Mouse (Mus musculus): ENCODE results near the gene Ntrk3. TPM values are rescaled to one million over a fixed set of nuclear protein-coding genes. Genes with fewer than 3 reads are reported as not detected.
A peak's percentile ranks its signal among the peaks of the same experiment; 100 is the strongest.

Ntrk3 gene
- polyA plus RNA-seq, 1 experiment from 2014 or later: 27.0 TPM

- Histone ChIP-seq H3K36me3 (ENCODE audit: control insufficient read depth, insufficient read depth, low read length) (no peaks in the 10 kb centered on the region), H3K9ac (replicated peaks; ENCODE audit: low read length) (no peak overlapping the region), H3K4me1 (ENCODE audit: control insufficient read depth, insufficient read depth, low read length) (no peaks in the 10 kb centered on the region), H3K9me3 (ENCODE audit: control insufficient read depth, low read length) (no peaks in the 10 kb centered on the region), H3K4me2 (ENCODE audit: low read length) (no peak overlapping the region), H3K27ac (replicated peaks; ENCODE audit: low read depth, low read length) (no peak overlapping the region), H3K27me3 (ENCODE audit: control insufficient read depth, insufficient read depth, low read length) (no peaks in the 10 kb centered on the region), H3K4me3 (replicated peaks; ENCODE audit: low read depth, low read length) (no peak overlapping the region)
- ATAC-seq (ENCODE audit: low FRiP score, low TSS enrichment) (no peak), DNase-seq (no peak)
- 81% methylated on average over 2 of the region's 2 CpGs for whole genome bisulfite sequencing
Measured at GRCm38 (mm10) chr7:78378306-78378705, 359.5 kb downstream of the Ntrk3 start.

- Histone ChIP-seq H3K4me1 (ENCODE audit: control insufficient read depth, insufficient read depth, low read length) (no peaks in the 10 kb centered on the region), H3K4me3 (replicated peaks; ENCODE audit: low read depth, low read length) (no peak overlapping the region), H3K27me3 (ENCODE audit: control insufficient read depth, insufficient read depth, low read length) (no peaks in the 10 kb centered on the region), H3K27ac (replicated peaks; ENCODE audit: low read depth, low read length) (no peak overlapping the region), H3K4me2 (ENCODE audit: low read length) (no peak overlapping the region), H3K9ac (replicated peaks; ENCODE audit: low read length) (no peak overlapping the region), H3K36me3 (ENCODE audit: control insufficient read depth, insufficient read depth, low read length) (no peaks in the 10 kb centered on the region), H3K9me3 (ENCODE audit: control insufficient read depth, low read length) (no peaks in the 10 kb centered on the region)
- DNase-seq (no peak), ATAC-seq (ENCODE audit: low FRiP score, low TSS enrichment) (no peak)
- 71% methylated on average over 4 of the region's 4 CpGs for WGBS
Measured at GRCm38 (mm10) chr7:78376875-78377274, 360.9 kb downstream of the Ntrk3 start.

- peak; percentile 51 for DNase-seq
- no peak overlapping the region for H3K4me2 ChIP-seq (ENCODE audit: low read length)
- H3K27ac ChIP-seq (replicated peaks; ENCODE audit: low read depth, low read length): peak overlapping the region; percentile 41; the same call in 1 of the 2 replicates
- H3K9me3 ChIP-seq (ENCODE audit: control insufficient read depth, low read length): no peaks in the 10 kb centered on the region
- H3K27me3 ChIP-seq (ENCODE audit: control insufficient read depth, insufficient read depth, low read length): no peaks in the 10 kb centered on the region
- peaks cover 6% of the 10 kb centered on the region; the same call in 1 of the 2 replicates for H3K4me1 ChIP-seq (ENCODE audit: control insufficient read depth, insufficient read depth, low read length)
- ATAC-seq (ENCODE audit: low FRiP score, low TSS enrichment): no peak
- no peaks in the 10 kb centered on the region for H3K36me3 ChIP-seq (ENCODE audit: control insufficient read depth, insufficient read depth, low read length)
- no peak overlapping the region for H3K9ac ChIP-seq (replicated peaks; ENCODE audit: low read length)
- 49% methylated on average over 8 of the region's 8 CpGs for WGBS
- H3K4me3 ChIP-seq (replicated peaks; ENCODE audit: low read depth, low read length): no peak overlapping the region
Measured at GRCm38 (mm10) chr7:78361341-78362309, 376.2 kb downstream of the Ntrk3 start.

GRCm38 (mm10) chr7:78347464-78347863 is 390.3 kb downstream of the Ntrk3 start:
- no peaks in the 10 kb centered on the region for H3K9me3 ChIP-seq (ENCODE audit: control insufficient read depth, low read length)
- DNase-seq (no peak), ATAC-seq (ENCODE audit: low FRiP score, low TSS enrichment) (no peak)
- no peak overlapping the region for H3K4me2 ChIP-seq (ENCODE audit: low read length)
- no peak overlapping the region for H3K4me3 ChIP-seq (replicated peaks; ENCODE audit: low read depth, low read length)
- H3K27ac ChIP-seq (replicated peaks; ENCODE audit: low read depth, low read length): no peak overlapping the region
- H3K27me3 ChIP-seq (ENCODE audit: control insufficient read depth, insufficient read depth, low read length): no peaks in the 10 kb centered on the region
- no peak overlapping the region for H3K9ac ChIP-seq (replicated peaks; ENCODE audit: low read length)
- H3K36me3 ChIP-seq (ENCODE audit: control insufficient read depth, insufficient read depth, low read length): no peaks in the 10 kb centered on the region
- no peaks in the 10 kb centered on the region for H3K4me1 ChIP-seq (ENCODE audit: control insufficient read depth, insufficient read depth, low read length)
- 80% methylated on average over 5 of the region's 5 CpGs for WGBS

- no peak overlapping the region for H3K4me2 ChIP-seq (ENCODE audit: low read length)
- H3K36me3 ChIP-seq (ENCODE audit: control insufficient read depth, insufficient read depth, low read length): no peaks in the 10 kb centered on the region
- DNase-seq: no peak
- no peak overlapping the region for H3K27ac ChIP-seq (replicated peaks; ENCODE audit: low read depth, low read length)
- no peaks in the 10 kb centered on the region for H3K27me3 ChIP-seq (ENCODE audit: control insufficient read depth, insufficient read depth, low read length)
- ATAC-seq (ENCODE audit: low FRiP score, low TSS enrichment): no peak
- H3K4me1 ChIP-seq (ENCODE audit: control insufficient read depth, insufficient read depth, low read length): no peaks in the 10 kb centered on the region
- no peak overlapping the region for H3K9ac ChIP-seq (replicated peaks; ENCODE audit: low read length)
- H3K4me3 ChIP-seq (replicated peaks; ENCODE audit: low read depth, low read length): no peak overlapping the region
- H3K9me3 ChIP-seq (ENCODE audit: control insufficient read depth, low read length): no peaks in the 10 kb centered on the region
Measured at GRCm38 (mm10) chr7:78333422-78333821, 404.4 kb downstream of the Ntrk3 start.

- Histone ChIP-seq H3K4me3 (replicated peaks; ENCODE audit: low read depth, low read length) (no peak overlapping the region), H3K4me2 (ENCODE audit: low read length) (no peak overlapping the region), H3K27me3 (ENCODE audit: control insufficient read depth, insufficient read depth, low read length) (no peaks in the 10 kb centered on the region), H3K36me3 (ENCODE audit: control insufficient read depth, insufficient read depth, low read length) (no peaks in the 10 kb centered on the region), H3K9me3 (ENCODE audit: control insufficient read depth, low read length) (no peaks in the 10 kb centered on the region), H3K27ac (replicated peaks; ENCODE audit: low read depth, low read length) (no peak overlapping the region), H3K9ac (replicated peaks; ENCODE audit: low read length) (no peak overlapping the region), H3K4me1 (ENCODE audit: control insufficient read depth, insufficient read depth, low read length) (no peaks in the 10 kb centered on the region)
- WGBS: 87% methylated on average over 2 of the region's 2 CpGs
- ATAC-seq (ENCODE audit: low FRiP score, low TSS enrichment) (no peak), DNase-seq (no peak)
Measured at GRCm38 (mm10) chr7:78328301-78328700, 409.5 kb downstream of the Ntrk3 start.

- Histone ChIP-seq H3K9ac (replicated peaks; ENCODE audit: low read length) (no peak overlapping the region), H3K4me1 (ENCODE audit: control insufficient read depth, insufficient read depth, low read length) (no peaks in the 10 kb centered on the region), H3K4me2 (ENCODE audit: low read length) (no peak overlapping the region), H3K27ac (replicated peaks; ENCODE audit: low read depth, low read length) (no peak overlapping the region), H3K27me3 (ENCODE audit: control insufficient read depth, insufficient read depth, low read length) (no peaks in the 10 kb centered on the region), H3K4me3 (replicated peaks; ENCODE audit: low read depth, low read length) (no peak overlapping the region), H3K36me3 (ENCODE audit: control insufficient read depth, insufficient read depth, low read length) (no peaks in the 10 kb centered on the region), H3K9me3 (ENCODE audit: control insufficient read depth, low read length) (no peaks in the 10 kb centered on the region)
- WGBS: 84% methylated on average over 3 of the region's 3 CpGs
- no peak for ATAC-seq (ENCODE audit: low FRiP score, low TSS enrichment)
- no peak for DNase-seq
Measured at GRCm38 (mm10) chr7:78326185-78326584, 411.6 kb downstream of the Ntrk3 start.

- Histone ChIP-seq H3K9ac (replicated peaks; ENCODE audit: low read length) (no peak overlapping the region), H3K9me3 (ENCODE audit: control insufficient read depth, low read length) (no peaks in the 10 kb centered on the region), H3K36me3 (ENCODE audit: control insufficient read depth, insufficient read depth, low read length) (no peaks in the 10 kb centered on the region), H3K27ac (replicated peaks; ENCODE audit: low read depth, low read length) (no peak overlapping the region), H3K4me1 (ENCODE audit: control insufficient read depth, insufficient read depth, low read length) (no peaks in the 10 kb centered on the region), H3K4me3 (replicated peaks; ENCODE audit: low read depth, low read length) (no peak overlapping the region), H3K4me2 (ENCODE audit: low read length) (no peak overlapping the region), H3K27me3 (ENCODE audit: control insufficient read depth, insufficient read depth, low read length) (no peaks in the 10 kb centered on the region)
- ATAC-seq (ENCODE audit: low FRiP score, low TSS enrichment) (no peak), DNase-seq (no peak)
- WGBS: 88% methylated on average over 4 of the region's 4 CpGs
Measured at GRCm38 (mm10) chr7:78318640-78319039, 419.2 kb downstream of the Ntrk3 start.

GRCm38 (mm10) chr7:78305770-78306169 is 432.0 kb downstream of the Ntrk3 start:
- WGBS: 79% methylated on average over 1 of the region's 1 CpGs
- ATAC-seq (ENCODE audit: low FRiP score, low TSS enrichment): no peak
- H3K9me3 ChIP-seq (ENCODE audit: control insufficient read depth, low read length): peaks cover 25% of the 10 kb centered on the region

More at GRCm38 (mm10) chr7:78305770-78306169, 432.0 kb downstream of the Ntrk3 start:
- Histone ChIP-seq H3K4me1 (ENCODE audit: control insufficient read depth, insufficient read depth, low read length) (no peaks in the 10 kb centered on the region), H3K36me3 (ENCODE audit: control insufficient read depth, insufficient read depth, low read length) (no peaks in the 10 kb centered on the region), H3K4me3 (replicated peaks; ENCODE audit: low read depth, low read length) (no peak overlapping the region), H3K27ac (replicated peaks; ENCODE audit: low read depth, low read length) (no peak overlapping the region), H3K4me2 (ENCODE audit: low read length) (no peak overlapping the region), H3K9ac (replicated peaks; ENCODE audit: low read length) (no peak overlapping the region), H3K27me3 (ENCODE audit: control insufficient read depth, insufficient read depth, low read length) (no peaks in the 10 kb centered on the region)
- no peak for DNase-seq

Measured in midbrain, embryonic 14.5 days (tissue).